Mouse (Mus musculus) heart, postnatal 0 days (tissue): ENCODE measurements at regions not wholly inside any gene's neighbourhood (a gene's known extent, or its start where the extent isn't known, plus 50 kb on each side); places are given as distances from the start of the nearest gene placed in this dataset.

Experiments used
- CTCF ChIP-seq: IDR thresholded peaks from 2 replicates; pipeline ENCODE4 v1.5.1; 2016; ENCODE audit warnings: antibody characterized with exemption, control low read depth, low read depth
- EP300 ChIP-seq: IDR thresholded peaks from 2 replicates; pipeline ENCODE4 v1.6.1; 2016; ENCODE audit warnings: antibody characterized with exemption, low read depth

DNA sequence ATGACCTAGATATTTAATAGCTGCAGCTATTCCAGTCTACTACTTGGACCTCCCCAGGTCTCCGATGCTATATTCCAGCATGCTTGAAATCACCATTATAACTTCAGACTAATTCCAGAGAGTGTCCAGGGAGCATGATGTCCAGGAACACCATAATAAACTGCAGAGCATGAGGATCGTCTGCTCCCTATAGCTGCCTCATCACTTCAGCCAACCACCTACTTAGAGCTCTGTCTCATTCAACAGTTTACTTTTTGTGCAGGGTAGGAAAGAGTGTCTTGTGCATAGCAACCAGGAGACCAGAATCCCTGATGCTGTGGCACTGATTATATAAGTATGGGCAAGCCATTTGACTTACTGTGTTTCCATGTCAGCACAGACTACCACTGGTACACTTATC lies 379.2 kb upstream of the Mef2c start:
- TF ChIP-seq EP300 = no peak
- TF ChIP-seq CTCF = no peak
